Mouse (Mus musculus) heart, embryonic 13.5 days (tissue): ENCODE results near the gene Plac1. TPM values are rescaled to one million over a fixed set of nuclear protein-coding genes. Genes with fewer than 3 reads are reported as not detected.
"Not testable (repeated sequence)": the region's sequence is repeated elsewhere in the genome, so short reads cannot be mapped to it uniquely, and the experiment has no call there.

ENCODE experiments used
- ATAC-seq: fragments of 200-750 bp; cut with Nextera tagmentation; 2 replicates; pipeline ENCODE4 v1.8.0; 2017; ENCODE audit warnings: moderate TSS enrichment; ENCODE audit not compliant: insufficient number of reproducible peaks, low FRiP score, low TSS enrichment; ENCODE audit errors: extremely low read depth
- H3K27ac ChIP-seq: fragments of 300-500 bp; sonication (generic); replicated peaks from 2 replicates; pipeline ENCODE4 v1.5.1; 2015; ENCODE audit warnings: moderate library complexity, mild to moderate bottlenecking, inconsistent platforms
- H3K27me3 ChIP-seq: fragments of 300-500 bp; sonication (generic); replicated peaks from 2 replicates; pipeline ENCODE4 v1.6.1; 2015; ENCODE audit warnings: mild to moderate bottlenecking, inconsistent platforms
- H3K36me3 ChIP-seq: fragments of 300-500 bp; sonication (generic); 2 replicates; pipeline ENCODE4 v1.6.1; 2015; ENCODE audit warnings: mild to moderate bottlenecking, inconsistent platforms
- H3K4me1 ChIP-seq: fragments of 300-500 bp; sonication (generic); 2 replicates; pipeline ENCODE4 v1.6.1; 2015; ENCODE audit warnings: inconsistent platforms
- H3K4me2 ChIP-seq: fragments of 300-500 bp; sonication (generic); 2 replicates; pipeline ENCODE4 v1.6.1; 2015; ENCODE audit warnings: inconsistent platforms, mild to moderate bottlenecking, moderate library complexity
- H3K4me3 ChIP-seq: fragments of 300-500 bp; sonication (generic); 2 replicates; pipeline ENCODE4 v1.5.1; 2015; ENCODE audit warnings: moderate library complexity, mild to moderate bottlenecking, inconsistent platforms
- H3K9ac ChIP-seq: fragments of 300-500 bp; sonication (generic); 2 replicates; pipeline ENCODE4 v1.6.1; 2015; ENCODE audit warnings: inconsistent platforms, mild to moderate bottlenecking, moderate library complexity
- H3K9me3 ChIP-seq: fragments of 300-500 bp; sonication (generic); 2 replicates; pipeline ENCODE4 v1.6.1; 2016; ENCODE audit warnings: inconsistent platforms
- WGBS: fragments of 180-500 bp; shearing (Covaris S2); methylation state at CpG from one replicate; pipeline ENCODE4 v1.1.7; 2015; ENCODE audit warnings: mixed read lengths; 5-methylcytosine and 5-hydroxymethylcytosine counted together
- polyA plus RNA-seq: library from polyadenylated mRNA; unstranded; fragments of >200 nt; fragmentation: Nextera tagmentation; extraction: Ambion mirVana; gene quantifications from 2 replicates; pipeline ENCODE4 v1.2.1, GENCODE M21; 2015

Gene Plac1
- polyA plus RNA-seq, 1 experiment from 2014 or later, result 7.6 TPM

DNA sequence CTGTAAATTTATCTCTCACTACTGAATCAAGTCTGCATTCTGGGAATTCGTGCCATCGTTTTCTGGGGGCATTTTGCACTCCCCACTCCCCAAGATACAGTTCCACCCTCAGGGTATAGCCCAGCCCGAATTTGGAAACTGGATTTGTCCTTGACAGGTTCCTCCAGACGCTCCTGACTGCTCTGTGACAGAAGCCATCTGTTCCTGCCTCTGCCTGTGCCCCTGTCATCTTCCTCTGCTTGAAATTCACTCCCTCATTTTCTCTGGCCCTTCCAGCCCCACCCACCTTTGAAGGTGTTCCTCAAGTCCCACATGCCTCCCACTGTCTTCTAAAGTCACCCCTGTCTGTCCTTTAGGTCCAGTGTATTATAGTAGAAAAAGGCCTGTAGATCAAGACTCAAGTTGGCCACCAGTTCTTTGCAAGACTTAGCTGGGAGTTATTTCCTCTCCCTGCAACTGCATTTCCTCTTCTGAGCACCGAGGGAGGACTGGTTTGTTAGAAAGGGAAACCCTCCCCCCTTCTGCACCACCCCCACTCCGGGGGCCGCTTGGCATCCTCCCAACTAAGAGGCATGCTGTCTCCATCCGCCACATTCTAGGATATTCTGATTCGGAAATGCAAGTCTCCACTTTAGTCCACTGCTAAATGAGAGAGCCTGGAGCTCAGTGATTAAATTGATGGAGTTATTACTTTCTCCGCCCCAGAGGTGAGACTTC is 194.6 kb downstream of the Plac1 start:
- Histone ChIP-seq H3K27me3 (no peaks in the 10 kb centered on the region), H3K4me1 (peaks cover 35% of the 10 kb centered on the region), H3K4me3 (no peak overlapping the region), H3K27ac (peak overlapping the region; percentile 84), H3K9me3 (no peaks in the 10 kb centered on the region), H3K9ac (no peak overlapping the region), H3K36me3 (no peaks in the 10 kb centered on the region), H3K4me2 (peak overlapping the region; percentile 16)
- ATAC-seq, result no peak
- WGBS, result 14% methylated on average over 10 of the region's 10 CpGs

DNA sequence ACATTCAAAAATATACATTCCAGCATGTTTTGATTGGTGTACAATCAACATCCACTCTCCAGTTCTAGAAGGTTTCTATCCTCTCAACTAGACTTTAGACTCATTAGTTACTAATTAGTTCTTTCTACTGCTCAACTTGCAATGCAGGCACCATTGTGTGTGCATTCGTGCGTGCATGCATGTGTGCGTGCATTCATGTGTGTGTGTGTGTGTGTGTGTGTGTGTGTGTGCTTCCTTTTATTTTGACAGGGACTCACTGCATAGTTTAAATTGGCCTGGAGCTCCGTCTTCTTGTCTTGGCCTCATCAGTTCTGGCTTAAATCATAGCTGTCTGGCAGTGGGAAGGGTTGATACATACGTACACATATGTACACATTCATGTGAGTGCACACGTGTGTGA is 198.9 kb downstream of the Plac1 start:
- H3K4me1 ChIP-seq, result peaks cover 21% of the 10 kb centered on the region
- H3K9me3 ChIP-seq, result no peaks in the 10 kb centered on the region
- no peaks in the 10 kb centered on the region for H3K36me3 ChIP-seq
- no peak overlapping the region for H3K4me3 ChIP-seq
- no peak overlapping the region for H3K27ac ChIP-seq
- H3K4me2 ChIP-seq, result no peak overlapping the region
- no peaks in the 10 kb centered on the region for H3K27me3 ChIP-seq
- H3K9ac ChIP-seq, result no peak overlapping the region
- 81% methylated on average over 6 of the region's 6 CpGs for WGBS
- ATAC-seq, result no peak

DNA sequence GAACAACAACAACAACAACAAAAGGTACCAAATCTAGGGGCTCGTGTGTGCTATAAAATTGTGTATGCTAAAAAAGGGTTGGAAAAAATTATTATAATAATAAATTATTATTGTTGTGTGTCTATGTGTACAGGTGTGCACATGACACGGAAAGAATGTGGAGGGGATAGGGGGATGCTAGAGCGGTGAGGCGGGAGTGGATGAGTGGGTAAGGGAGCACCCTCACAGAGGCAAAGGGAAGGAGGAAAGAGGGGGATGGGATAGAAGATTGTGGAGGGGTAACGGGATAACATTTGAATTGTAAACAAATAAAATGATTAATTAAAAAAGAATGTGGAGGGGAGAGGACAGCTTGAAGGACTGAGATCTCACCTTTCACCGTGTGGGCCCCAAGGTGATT is 199.8 kb downstream of the Plac1 start:
- Histone ChIP-seq H3K27ac (no peak overlapping the region), H3K4me3 (no peak overlapping the region), H3K9me3 (no peaks in the 10 kb centered on the region), H3K9ac (no peak overlapping the region), H3K27me3 (no peaks in the 10 kb centered on the region), H3K4me2 (no peak overlapping the region), H3K4me1 (peaks cover 12% of the 10 kb centered on the region), H3K36me3 (no peaks in the 10 kb centered on the region)
- WGBS, result 77% methylated on average over 6 of the region's 6 CpGs
- ATAC-seq, result no peak

DNA sequence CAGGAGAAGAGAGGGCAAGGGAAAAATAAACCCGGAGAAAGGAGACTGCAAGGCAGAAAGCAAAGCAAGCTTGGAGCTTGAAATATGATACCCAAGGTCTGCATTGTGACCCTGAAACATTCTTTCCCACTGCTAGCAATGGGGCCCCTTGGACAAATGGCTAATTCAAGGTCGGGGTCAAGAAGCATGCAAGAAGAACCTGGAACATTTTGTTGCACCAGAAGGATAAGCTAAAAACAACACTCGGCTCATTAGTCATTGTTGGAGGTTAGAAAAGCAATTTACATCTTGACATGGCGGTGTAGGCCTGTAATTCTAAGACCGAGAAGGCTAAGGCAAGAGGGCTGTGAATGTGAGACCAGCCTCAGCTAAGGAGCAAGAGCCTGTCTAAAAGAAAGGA is 200.3 kb downstream of the Plac1 start:
- H3K36me3 ChIP-seq, result no peaks in the 10 kb centered on the region
- ATAC-seq, result no peak
- no peak overlapping the region for H3K4me2 ChIP-seq
- H3K27ac ChIP-seq, result peak overlapping the region; percentile 12; the same call in 1 of the 2 replicates
- no peak overlapping the region for H3K4me3 ChIP-seq
- no peak overlapping the region for H3K9ac ChIP-seq
- no peaks in the 10 kb centered on the region for H3K27me3 ChIP-seq
- WGBS, result 44% methylated on average over 5 of the region's 5 CpGs
- H3K4me1 ChIP-seq, result peaks cover 7% of the 10 kb centered on the region
- no peaks in the 10 kb centered on the region for H3K9me3 ChIP-seq

GRCm38 (mm10) chrX:53038194-53038593 is 201.7 kb downstream of the Plac1 start:
- no peaks in the 10 kb centered on the region for H3K27me3 ChIP-seq
- 80% methylated on average over 4 of the region's 4 CpGs for WGBS
- ATAC-seq, result no peak
- no peak overlapping the region for H3K4me2 ChIP-seq
- H3K9ac ChIP-seq, result no peak overlapping the region
- H3K36me3 ChIP-seq, result no peaks in the 10 kb centered on the region
- H3K27ac ChIP-seq, result no peak overlapping the region
- H3K4me3 ChIP-seq, result no peak overlapping the region
- H3K4me1 ChIP-seq, result peaks cover 7% of the 10 kb centered on the region
- H3K9me3 ChIP-seq, result no peaks in the 10 kb centered on the region

GRCm38 (mm10) chrX:53029559-53029958 is 210.4 kb downstream of the Plac1 start:
- no peak for ATAC-seq
- Histone ChIP-seq H3K27ac (no peak overlapping the region), H3K27me3 (no peaks in the 10 kb centered on the region), H3K36me3 (no peaks in the 10 kb centered on the region), H3K9ac (no peak overlapping the region), H3K9me3 (no peaks in the 10 kb centered on the region), H3K4me3 (no peak overlapping the region), H3K4me2 (no peak overlapping the region), H3K4me1 (0 out of 2 replicates have a peak, but pooled peaks cover 2% of the 10 kb centered on the region)
- WGBS, result 44% methylated on average over 5 of the region's 5 CpGs

DNA sequence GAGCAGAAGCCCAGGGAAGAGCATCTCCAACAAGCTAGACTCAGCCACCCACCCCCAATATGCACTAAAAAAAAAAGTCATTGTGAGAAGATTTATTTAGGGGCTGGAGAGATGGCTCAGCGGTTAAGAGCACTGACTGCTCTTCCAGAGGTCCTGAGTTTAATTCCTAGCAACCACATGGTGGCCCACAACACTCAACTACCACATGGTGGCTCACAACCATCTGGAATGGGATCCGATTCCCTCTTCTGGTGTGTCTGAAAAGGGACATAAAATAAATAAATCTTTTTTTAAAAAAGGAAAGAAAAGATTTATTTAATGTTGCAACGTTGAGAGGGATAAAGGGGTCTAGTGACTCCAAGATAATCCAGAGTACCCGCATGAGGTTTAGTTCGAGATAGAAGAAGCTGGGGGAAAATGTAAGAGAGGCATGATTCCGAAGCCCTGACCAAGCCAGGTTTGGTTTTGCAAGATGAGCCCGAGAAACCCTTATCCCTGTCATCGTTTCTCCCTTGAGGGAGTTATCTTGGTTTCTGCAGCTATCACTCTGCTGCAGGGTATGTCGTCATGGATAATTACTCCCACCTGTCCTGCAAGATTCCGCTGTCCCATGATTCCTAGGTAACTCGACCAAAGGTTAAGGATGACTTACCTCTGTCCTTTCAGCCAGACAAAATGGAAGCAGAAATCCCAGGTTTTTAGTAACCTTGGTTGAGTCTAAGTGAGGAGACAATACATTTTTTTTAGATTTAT is 214.3 kb downstream of the Plac1 start:
- no peak for ATAC-seq
- Histone ChIP-seq H3K9ac (no peak overlapping the region), H3K36me3 (peaks cover 15% of the 10 kb centered on the region; the same call in 1 of the 2 replicates), H3K4me3 (no peak overlapping the region), H3K9me3 (no peaks in the 10 kb centered on the region), H3K4me1 (0 out of 2 replicates have a peak, but pooled peaks cover 2% of the 10 kb centered on the region), H3K27me3 (no peaks in the 10 kb centered on the region), H3K4me2 (no peak overlapping the region), H3K27ac (0 out of 2 replicates have a peak overlapping the region, but pooled peaks have one; percentile 15)
- WGBS, result 41% methylated on average over 11 of the region's 11 CpGs

DNA sequence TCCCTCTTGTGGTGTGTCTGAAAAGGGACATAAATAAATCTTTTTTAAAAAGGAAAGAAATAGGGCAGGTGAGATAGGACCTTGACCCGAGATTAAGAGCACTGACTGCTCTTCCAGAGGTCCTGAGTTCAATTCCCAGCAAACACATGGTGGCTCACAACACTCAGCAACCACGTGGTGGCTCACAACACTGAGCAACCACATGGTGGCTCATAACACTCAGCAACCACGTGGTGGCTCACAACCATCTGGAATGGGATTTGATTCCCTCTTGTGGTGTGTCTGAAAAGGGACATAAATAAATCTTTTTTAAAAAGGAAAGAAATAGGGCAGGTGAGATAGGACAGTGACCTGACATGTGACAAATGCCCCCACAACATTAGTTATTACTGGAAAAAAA is 215.6 kb downstream of the Plac1 start:
- not testable (repeated sequence) for H3K27ac ChIP-seq
- WGBS, result 21% methylated on average over 3 of the region's 3 CpGs

DNA sequence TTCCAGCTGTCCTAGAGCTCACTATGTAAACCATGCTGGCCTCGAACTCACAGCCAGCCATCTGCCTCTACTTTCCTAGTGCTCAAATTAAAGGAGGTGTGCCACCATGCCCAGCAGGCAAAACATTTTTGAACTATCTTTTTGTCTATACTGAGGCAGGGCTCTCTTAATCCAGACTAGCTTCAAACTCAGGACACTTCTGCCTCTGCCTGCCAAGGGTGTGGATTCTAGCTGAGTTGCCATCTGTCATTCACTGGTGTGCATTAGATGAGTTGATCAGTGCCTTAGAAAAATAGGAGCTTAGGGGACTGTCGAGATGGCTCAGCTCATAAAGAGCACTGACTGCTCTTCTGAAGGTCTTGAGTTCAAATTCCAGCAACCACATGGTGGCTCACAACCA is 216.9 kb downstream of the Plac1 start:
- Histone ChIP-seq H3K9me3 (no peaks in the 10 kb centered on the region), H3K27ac (no peak overlapping the region), H3K4me2 (no peak overlapping the region), H3K36me3 (peaks cover 23% of the 10 kb centered on the region), H3K27me3 (no peaks in the 10 kb centered on the region), H3K4me3 (no peak overlapping the region), H3K4me1 (0 out of 2 replicates have a peak, but pooled peaks cover 2% of the 10 kb centered on the region), H3K9ac (no peak overlapping the region)
- no peak for ATAC-seq
- 73% methylated on average over 2 of the region's 2 CpGs for WGBS

More for the DNA sequence above, 215.6 kb downstream of the Plac1 start:
- not testable (repeated sequence) for H3K27me3 ChIP-seq, H3K9me3 ChIP-seq, H3K4me2 ChIP-seq, H3K4me1 ChIP-seq, H3K9ac ChIP-seq, H3K4me3 ChIP-seq, ATAC-seq
- peaks cover 19% of the 10 kb centered on the region; the same call in 1 of the 2 replicates for H3K36me3 ChIP-seq
